Mouse (Mus musculus): ENCODE results near the gene Sf3a3.

Sf3a3 gene

GRCm38 (mm10) chr4:124714545-124715481 lies at the start of gene Sf3a3:
Gene Sf3a3 (plus strand): TSS chr4:124714776.
- peak; percentile 94 for DNase-seq (ENCODE audit: low read depth)

DNA sequence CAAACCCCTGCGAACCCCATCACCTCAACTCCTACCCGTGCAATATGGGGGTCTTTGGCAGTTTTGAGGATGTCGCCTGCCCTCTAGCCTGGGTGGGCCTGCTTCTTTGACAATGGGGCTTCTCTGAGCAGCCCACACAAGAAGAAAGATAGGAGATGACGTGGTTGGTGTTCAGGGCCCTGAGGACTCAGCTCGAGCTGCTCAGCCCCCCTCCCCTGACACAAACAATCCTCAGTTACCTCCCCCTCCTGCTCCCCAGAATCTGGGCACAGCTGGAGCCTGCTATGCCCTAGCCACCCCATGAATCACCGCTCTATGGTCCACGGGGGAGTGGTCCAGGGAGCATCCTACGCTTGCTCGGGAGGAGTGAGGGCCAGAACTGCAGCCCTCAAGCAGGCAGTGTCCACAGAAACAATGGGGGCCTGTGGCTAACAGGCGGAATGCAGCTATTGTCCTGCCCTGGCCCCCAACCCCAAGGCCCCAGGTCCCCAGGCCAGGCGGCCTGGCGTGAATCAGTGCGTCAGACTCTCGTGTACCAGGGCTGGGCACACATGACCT lies 47.0 kb upstream of the Sf3a3 start:
- no peak for DNase-seq (ENCODE audit: low read depth)

DNA sequence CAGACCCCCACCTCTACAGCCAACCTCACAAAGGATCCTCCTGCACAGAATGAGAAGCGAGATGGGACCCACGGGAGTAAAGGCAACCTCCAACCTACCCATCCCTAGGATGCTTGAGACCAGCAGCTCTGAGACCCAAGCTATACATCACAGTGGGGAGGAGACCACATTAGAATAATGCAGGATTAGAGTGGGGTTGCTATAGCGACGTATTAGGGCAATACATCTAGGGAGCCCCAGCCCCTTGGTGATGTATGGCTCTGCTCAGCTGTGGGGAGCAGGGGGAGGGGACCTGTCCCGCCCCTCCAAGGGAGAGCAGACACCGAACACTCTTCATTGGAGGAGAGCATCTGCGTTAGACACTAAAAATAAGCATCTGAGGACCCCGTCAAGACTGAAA lies 46.5 kb upstream of the Sf3a3 start:
- no peak for DNase-seq (ENCODE audit: low read depth)

GRCm38 (mm10) chr4:124670232-124670631 lies 44.3 kb upstream of the Sf3a3 start:
- DNase-seq (ENCODE audit: low read depth), result no peak

GRCm38 (mm10) chr4:124671583-124671982 lies 43.0 kb upstream of the Sf3a3 start:
- DNase-seq (ENCODE audit: low read depth), result no peak

DNA sequence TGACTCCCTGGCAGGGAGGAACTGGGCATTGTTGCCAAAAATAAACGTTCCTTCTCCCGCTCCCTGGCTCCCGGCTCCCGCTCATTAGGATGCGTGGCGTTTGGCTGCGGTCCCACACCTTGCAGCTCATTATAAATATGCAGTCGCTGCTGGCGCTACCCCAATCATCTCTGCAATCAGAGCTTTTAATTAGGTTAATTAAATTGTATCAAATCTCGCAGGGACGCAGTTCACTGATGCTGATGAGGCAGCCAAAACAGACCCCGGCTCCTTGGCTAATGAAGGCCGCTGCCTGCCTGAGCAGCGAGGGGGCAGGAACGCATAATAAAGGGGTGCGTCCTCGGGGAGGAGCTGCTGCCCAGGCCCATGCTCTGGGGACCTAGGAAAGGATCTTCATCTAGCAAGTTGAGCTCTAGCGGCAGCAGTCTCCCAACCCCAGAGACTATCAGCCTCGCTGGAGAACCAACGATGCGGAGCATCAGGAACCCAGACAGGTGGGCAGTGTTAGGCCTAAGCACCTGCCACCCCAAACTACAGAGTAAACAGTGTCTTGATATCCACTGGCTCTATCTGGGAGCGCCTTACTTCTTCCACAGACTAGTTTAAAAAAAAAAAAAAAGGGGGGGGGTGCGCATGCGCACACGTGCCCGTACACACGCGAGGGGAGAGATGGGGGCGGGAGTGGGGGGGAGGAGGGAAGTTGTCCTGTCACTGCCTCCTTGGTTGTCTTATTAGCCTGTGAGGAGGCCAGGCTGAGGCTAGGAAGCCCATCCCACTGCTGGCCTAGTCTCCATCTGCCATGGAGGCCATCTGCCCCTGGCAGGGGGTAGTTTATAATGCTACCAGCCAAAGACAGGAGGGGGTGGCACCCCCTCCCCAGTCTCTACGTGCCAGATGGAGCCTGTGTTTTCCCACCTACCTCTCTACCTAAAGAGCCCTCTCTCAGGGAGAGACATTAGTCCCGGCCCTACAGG lies 41.9 kb upstream of the Sf3a3 start:
- no peak for DNase-seq (ENCODE audit: low read depth)

DNA sequence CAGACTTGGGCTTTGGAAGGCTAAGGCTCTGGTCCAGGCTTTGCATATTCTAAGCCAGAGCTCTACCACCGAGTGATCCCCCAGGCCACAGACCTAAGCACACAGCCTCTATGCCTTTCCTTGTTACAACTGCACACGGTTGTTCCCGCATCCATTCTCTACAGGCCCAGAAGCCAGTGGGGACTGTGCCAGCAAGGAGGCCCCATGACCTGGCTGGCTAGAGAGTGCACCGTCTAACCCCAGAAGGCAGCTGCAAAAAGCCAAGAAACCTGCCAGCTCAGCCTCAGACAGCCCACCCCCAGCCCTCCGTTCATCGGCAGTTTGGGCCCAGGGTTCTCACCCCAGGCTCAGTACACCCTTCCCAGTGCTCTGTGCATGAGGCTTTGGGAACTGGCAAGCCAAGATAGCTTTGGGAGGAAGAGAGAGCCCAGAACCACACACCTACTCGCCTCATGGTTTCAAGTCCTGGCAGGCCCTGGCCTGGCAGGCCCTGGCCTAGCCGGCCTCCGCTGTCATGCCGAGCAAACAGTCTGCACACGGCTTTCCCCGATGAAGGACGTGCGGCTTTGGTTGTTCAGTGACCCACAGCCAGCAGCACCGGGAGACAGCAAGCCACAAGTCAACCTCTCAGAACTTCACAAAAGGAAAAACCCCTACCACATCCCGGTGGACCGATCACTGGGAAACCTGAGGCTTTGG lies 40.1 kb upstream of the Sf3a3 start:
- no peak for DNase-seq (ENCODE audit: low read depth)

DNA sequence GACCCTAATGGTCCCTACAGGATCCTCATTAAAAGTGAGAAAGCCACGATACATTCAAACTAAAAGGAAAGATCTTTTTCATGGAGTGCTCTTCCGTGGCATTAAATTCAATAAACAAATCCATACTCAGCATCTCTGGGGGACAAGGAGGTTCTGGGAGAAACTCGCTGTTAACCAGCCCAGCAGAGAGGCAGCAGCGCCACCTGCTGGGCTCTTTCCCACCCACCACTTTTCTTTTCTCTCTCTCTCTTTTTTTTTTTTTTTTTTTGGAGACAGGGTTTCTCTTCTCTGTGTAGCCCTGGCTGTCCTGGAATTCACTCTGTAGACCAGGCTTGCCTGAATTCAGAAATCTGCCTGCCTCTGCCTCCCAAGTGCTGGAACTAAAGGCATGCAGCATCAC lies 39.5 kb upstream of the Sf3a3 start:
- peak; percentile 44 for DNase-seq (ENCODE audit: low read depth)

DNA sequence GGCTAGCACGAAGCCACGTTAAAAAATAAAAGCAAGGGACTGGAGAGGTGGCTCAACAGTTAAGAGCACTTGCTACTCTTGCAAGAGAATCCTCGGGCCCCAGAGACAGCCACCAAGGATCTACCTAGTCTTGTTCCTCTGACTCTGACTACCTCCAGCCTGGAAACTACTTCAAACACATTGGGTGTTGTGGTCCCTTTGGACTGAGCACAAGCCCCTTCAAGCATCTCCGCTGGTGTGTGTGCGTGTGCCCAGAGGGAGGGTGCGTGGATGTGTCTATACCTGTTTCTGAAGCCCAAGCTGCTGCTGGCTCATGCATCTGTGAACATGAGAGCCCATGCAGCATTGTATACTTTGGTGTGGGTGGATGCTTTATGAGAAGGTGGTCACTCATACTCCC lies 38.6 kb upstream of the Sf3a3 start:
- no peak for DNase-seq (ENCODE audit: low read depth)

DNA sequence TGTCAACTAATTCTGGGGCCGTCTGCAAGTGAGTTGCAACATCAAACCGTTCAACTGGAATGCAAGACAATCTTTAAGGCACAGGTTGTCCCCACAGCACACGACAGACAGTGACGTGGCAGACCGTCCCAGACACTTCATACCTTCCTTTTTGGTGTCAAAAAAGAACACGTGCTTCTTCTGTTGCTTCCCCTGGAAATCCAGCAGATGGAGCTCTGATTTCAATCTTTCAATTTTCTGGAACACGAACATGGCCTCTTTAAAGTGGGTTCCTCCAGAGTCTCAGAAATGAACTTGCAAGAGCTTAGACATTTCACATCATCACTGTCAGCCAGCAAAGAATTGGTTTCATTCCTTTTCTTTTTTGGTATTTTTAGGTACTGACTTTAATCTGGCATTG lies 32.3 kb upstream of the Sf3a3 start:
- DNase-seq (ENCODE audit: low read depth), result no peak

GRCm38 (mm10) chr4:124683474-124683873 lies 31.1 kb upstream of the Sf3a3 start:
- no peak for DNase-seq (ENCODE audit: low read depth)

DNA sequence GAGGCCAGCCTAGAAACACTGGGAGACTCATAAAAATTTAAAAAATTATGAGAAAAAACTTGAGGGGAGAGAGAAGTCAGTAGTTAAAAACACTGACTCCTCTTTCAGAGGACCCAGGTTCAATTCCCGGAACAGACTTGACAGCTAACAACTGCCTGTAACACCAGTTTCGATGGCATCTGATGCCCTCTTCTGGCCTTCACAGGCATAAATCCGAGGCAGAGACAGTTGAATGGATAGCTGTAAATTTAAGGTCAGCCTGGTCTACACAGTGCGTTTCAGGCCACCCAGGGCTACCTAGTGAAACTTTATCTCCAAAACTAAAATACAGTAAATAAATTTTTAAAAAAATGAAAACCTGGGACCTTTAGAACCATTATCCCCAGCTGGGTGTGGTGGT lies 29.6 kb upstream of the Sf3a3 start:
- no peak for DNase-seq (ENCODE audit: low read depth)

DNA sequence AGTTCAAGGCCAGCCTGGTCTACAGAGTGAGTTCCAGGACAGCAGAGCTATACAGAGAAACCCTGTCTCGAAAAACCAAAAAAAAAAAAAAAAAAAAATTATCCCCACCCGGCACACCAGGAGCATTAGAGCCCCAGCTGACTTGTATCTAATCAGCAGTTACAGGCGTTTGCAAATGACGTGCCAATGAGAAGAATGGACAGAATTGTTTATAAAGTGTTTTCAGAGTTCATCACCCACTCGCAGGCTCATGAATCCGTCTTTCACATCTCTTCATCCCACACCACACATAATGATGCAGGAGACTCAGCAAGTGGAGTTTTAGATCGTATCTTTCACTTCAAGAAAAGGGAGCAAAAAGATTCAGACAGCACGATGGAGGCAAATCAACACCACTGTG lies 29.1 kb upstream of the Sf3a3 start:
- DNase-seq (ENCODE audit: low read depth), result no peak

- no peak for DNase-seq (ENCODE audit: low read depth)
Observed at GRCm38 (mm10) chr4:124685897-124686402, 28.6 kb upstream of the Sf3a3 start.

DNA sequence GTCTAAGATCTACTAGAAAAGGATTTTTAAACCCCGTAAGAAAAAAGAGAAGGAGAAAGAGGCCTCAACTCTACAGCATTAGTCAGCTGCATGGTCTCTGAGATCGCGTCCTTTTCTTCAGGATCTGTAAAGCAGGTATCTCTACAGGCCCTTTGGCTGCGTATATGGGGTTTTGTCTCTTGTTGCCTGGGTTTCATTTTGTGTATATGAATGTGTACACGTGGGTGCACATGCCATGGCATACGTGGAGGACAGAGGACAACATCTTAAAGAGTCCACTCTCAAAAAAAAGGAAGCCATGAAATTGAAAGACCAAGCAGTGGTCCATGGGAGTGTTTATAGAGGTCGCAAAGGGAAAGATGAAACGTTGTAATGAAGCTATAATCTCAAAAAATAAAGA lies 23.1 kb upstream of the Sf3a3 start:
- no peak for DNase-seq (ENCODE audit: low read depth)

GRCm38 (mm10) chr4:124692416-124692861 lies 22.1 kb upstream of the Sf3a3 start:
- no peak for DNase-seq (ENCODE audit: low read depth)

GRCm38 (mm10) chr4:124693135-124693894 lies 21.3 kb upstream of the Sf3a3 start, which contains the start of gene Utp11:
Gene Utp11 (minus strand): TSS chr4:124693600.
- DNase-seq (ENCODE audit: low read depth), result peak; percentile 85

- no peak for DNase-seq (ENCODE audit: low read depth)
Observed at GRCm38 (mm10) chr4:124694572-124694971, 20.0 kb upstream of the Sf3a3 start.

DNA sequence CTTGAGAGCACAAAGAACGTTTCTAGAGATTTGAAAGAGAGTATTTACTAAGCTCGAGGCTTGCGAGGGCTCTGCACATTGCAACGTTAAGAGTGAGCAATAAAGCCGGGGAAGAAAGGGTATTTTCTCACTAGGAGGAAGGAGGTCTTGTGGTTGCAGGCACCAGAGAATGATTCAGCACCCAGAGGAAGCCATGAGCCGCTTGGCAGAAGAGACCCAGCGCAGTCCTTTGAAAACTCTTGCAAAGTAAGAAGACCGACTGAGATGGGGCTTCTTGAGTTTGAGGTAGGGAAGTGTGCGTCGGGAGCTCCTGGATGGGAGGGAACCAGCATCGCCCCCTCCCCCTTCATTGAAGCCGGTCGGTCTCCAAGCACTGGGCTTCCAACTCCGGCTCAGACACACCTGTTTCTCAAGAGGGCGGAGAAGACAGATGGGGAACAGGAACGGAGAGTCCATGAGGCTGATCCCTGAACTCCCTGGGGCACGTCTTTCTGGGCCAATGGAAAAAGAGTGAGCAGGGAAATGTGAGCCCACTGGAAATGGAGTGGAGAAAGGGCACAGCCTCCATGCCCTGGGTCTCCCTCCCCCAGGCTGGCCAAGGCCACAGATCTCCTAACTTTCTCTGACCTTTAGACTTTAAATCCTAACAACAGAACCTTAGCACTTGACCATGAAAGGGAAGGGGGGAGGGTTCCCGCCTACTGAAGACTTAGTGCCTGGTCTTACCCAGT lies 18.6 kb upstream of the Sf3a3 start:
- DNase-seq (ENCODE audit: low read depth), result no peak

GRCm38 (mm10) chr4:124699791-124700190 lies 14.8 kb upstream of the Sf3a3 start:
- DNase-seq (ENCODE audit: low read depth), result no peak
